Mouse (Mus musculus) heart, postnatal 25 days (tissue): Measurements from ENCODE around the gene Rps27l. TPM values are rescaled to one million over a fixed set of nuclear protein-coding genes. Genes with fewer than 3 reads are reported as not detected.

ENCODE experiments used
- DNase-seq: peaks from one replicate; pipeline ENCODE4 v3.0.0; 2022; ENCODE audit warnings: low spot score
- intact Hi-C: fragments of 180-260 bp; cut with DNase I; formaldehyde crosslinking; loops from one replicate; pipeline ENCODE4 v1.15.1; 2025
- total RNA-seq, 2 experiments: library from RNA; stranded (reverse); gene quantifications; 2 replicates each; pipeline ENCODE4 v1.2.3; 2021

Gene Rps27l
- total RNA-seq, 2 experiments from 2014 or later = 180 to 195 TPM

DNA sequence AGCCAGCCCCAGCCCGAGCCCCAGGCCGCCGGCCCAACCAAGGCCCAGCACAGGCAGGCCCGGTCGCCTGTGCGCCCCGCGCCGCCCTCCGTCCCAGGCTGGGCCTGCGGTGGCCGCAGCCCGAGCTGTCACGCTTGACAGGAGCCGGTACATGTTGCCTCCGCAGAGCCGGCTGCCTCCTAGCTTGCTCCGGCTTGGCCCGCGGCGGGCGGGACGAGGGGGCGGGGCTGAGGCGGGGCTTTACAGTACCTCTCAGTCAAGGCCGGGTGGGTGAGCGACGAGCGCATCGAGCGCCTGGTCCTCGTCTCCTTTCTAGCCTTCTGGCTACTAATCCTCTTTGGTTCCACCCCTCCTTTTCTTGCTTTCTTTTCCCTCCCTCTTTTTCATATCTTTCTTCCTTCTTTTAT, 29.4 kb downstream of the Rps27l start, which contains the start of gene Lactb:
Lactb (minus strand) TSS at position 246 of the 407 bp plus-strand sequence.
- intact Hi-C loops = loop anchor here (1.0 kb wide), 1 partner anchor 29 kb away; the partner anchor contains the start of gene Rps27l
- DNase-seq = peak; percentile 88

DNA sequence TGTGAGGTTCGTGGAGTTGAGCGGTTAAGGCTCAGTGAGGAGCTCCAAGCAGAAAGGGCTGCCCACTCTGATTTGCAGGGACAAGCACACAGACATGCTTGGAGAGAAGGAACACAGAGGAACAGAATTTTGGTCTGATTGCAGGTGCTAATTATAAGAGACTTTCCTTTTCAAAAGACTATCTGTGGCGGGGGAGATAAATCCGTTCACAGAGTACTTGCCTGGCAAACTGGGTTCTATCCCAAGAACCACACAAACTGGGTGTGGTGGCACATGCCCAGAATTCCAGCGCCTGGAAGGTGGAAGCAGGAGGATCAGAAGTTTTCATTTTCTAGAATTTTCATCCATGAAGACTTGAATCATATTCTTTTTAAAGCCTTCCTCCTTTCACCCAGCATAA, 31.2 kb downstream of the Rps27l start:
- intact Hi-C loops = no loop called here
- no peak for DNase-seq

DNA sequence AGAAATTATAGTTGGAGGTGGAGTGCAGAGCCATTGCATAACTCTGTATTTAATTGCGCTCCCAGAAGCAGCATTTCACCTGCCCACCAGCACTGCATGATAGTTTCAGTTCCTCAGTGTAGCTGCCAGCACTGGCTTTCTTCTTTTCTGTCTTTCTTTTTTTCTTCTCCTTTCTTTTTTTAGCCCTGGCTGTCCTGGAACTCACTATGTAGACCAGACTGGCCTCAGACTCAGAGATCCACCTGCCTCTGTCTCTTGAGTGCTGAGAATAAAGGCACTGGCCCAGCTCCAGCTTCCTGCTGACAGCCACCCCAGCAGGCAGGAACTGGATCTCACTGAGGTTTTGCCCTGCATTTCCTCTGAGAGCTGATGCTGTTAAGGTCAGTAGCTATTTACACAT, 32.1 kb downstream of the Rps27l start:
- no peak for DNase-seq

DNA sequence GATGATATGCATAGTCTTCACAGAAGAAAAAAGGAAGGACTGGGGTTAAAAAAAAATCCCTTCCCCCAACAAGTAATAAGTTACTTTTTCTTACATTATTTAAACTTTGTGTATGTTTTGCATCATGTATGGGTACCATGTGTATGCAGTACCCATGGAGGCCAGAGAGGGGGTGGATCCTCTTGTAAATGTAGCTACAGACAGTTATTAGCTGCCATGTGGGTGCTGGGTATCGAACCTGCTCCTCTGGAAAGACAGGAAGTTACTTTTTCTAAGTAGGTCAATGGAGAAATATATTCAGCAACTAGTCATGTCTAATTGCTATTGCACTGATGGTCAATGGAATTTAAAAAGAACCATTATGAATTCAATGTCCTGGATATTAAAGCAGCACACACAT, 32.6 kb downstream of the Rps27l start:
- DNase-seq = no peak
- intact Hi-C loops = no loop called here

More for the DNA sequence above, 32.1 kb downstream of the Rps27l start:
- intact Hi-C loops = no loop called here

DNA sequence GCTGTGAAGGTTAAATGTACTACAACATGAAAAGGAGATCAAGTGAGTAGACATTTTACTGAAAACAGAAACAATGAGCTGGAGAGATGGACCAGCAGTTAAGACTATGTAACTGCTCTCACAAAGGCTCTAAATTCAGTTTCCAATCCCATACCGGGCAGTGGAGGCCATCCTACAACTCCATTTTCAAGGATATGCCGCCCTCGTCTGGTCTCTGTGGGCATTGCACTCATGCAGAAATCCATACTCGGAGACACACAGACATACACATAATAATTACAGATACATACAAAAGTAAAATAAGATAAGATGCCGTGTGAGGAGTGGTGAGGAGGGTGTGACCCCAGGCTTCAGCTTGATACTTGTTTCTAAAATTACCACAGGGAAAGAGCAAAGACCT, 34.6 kb downstream of the Rps27l start:
- intact Hi-C loops = no loop called here
- no peak for DNase-seq

DNA sequence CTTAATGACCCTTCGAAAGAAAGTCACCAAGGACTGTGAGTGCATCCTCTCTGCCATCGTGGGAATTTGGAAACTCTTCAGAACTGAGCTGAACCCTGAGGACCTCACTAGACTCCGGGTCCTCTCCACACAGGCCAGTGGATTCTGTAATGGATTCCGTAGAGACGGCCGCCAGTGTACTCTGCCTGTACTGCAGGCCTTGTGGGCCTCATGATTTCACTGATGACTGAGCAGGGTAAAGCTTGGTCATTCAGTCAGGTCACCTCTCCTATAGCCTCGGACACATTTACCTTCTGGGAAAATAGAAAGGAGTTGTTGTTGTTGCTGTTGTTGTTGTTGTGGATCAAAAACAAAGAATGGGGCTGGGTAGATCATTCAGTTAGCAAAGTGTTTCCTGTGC, 36.2 kb downstream of the Rps27l start:
- no peak for DNase-seq

DNA sequence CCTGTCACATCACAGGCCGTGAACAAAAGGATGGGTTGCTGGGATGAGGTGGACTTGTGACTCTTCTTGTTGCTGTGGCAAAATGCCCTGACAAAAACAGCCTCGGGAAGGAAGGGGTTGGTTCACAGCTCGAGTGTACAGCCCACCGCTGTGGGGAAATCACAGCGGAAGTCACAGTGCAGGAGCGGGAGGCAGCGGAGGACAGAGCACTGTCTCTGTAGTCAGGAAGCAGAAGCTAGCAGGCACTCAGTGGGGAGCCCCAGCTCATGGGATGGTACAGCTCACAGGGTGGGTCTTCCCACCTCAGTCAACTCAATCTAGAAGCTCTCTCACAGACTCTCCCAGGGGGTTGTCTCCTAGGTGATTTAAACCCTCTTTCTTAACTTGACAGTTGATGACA, 39.5 kb downstream of the Rps27l start:
- intact Hi-C loops = no loop called here
- no peak for DNase-seq

More for the DNA sequence above, 36.2 kb downstream of the Rps27l start:
- intact Hi-C loops = no loop called here

DNA sequence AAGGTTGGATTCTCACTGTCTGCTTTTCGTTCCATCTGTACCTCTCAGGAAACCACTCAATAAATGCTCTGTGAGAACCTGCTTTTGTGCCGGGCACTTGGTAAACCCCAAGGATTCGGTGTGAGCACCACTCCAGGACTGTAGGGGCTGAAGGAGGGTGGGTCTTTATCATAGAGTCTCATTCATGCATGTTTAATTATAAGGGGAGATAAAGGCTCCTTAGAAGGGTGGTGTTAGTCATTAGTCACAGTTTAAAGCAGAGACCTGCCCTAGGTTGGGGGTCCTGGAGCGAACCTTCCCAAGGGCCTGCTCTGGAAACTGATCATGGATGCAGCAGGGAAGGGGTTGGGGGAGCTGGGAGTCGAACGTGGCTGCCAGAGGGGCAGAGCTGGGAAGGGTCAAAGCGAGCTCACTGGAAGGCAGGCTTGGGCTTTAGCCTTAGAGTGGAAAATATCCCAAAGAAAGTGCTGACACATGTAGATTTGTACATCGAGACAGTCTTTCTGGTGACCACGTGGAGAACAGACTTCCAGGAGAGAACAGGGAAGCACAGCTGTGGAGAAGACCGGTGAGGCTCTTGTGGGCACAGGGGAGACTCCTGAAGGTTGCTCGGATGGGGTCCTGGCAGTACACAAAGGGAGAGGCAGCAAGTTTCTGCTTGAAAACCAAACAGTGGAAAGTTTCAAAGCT, 42.5 kb downstream of the Rps27l start:
- intact Hi-C loops = no loop called here
- no peak for DNase-seq

DNA sequence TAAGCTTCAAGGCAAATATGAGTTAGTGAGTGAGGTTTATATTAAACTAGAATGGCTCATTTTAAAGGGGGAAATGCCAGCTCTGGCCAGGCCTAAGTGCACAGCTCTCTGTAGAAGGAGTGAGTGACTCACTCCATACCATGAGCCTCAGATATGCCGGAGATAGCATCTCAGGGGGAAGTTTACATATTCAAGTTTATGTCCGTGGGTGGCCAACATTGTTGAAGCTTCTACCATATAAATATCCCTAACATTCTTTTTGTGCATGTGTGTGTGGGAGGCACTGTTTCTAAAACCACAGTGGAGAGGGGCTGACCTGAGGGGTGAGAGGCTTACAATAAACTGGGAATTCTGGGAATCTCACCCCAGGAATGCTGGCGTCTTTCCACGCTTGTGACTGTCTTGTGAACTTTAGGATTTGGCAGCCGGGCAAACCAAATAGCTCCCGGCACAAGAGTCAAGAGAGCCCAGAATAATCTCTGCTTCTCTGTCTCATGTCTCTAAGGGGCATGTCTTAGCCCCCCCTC, 43.1 kb downstream of the Rps27l start:
- DNase-seq = no peak
- intact Hi-C loops = no loop called here

DNA sequence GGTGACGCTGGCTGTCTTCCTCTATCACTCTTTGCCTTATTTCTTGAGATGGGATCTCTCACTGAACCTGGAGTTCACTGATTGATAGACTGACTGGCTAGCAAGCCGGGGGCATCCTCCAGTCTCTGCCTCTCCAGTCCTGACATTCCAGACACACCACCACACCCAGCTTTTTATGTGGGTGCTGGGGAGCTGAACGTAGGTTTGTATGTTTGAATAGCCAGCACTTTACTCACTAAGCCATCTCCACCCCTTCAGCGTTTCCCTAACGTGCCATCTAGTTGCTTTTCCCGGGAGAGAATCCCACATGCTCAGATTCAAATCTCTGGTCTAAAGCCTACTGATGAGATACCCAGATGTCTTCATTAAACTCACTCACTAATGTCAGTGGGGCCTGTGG, 43.7 kb downstream of the Rps27l start:
- intact Hi-C loops = no loop called here
- no peak for DNase-seq

DNA sequence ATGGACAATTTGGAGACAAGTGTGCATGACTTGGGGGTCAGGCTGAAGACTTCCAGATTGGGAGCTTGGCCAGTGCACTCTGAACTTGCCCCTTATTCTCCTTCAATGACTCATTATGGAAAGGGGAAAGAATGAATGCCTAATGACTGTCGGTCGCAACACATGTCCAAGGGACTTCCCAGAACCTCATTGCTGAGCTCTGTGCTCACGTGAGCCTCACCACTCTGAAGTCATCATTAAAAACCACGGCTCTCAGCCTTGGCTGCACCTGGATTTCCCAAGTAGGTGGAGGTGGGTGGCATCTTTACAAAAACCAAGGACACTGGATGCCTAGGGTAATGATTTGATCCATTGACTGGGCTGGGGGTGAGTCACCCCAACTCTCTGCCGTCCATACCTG, 44.2 kb downstream of the Rps27l start:
- DNase-seq = no peak
- intact Hi-C loops = no loop called here

DNA sequence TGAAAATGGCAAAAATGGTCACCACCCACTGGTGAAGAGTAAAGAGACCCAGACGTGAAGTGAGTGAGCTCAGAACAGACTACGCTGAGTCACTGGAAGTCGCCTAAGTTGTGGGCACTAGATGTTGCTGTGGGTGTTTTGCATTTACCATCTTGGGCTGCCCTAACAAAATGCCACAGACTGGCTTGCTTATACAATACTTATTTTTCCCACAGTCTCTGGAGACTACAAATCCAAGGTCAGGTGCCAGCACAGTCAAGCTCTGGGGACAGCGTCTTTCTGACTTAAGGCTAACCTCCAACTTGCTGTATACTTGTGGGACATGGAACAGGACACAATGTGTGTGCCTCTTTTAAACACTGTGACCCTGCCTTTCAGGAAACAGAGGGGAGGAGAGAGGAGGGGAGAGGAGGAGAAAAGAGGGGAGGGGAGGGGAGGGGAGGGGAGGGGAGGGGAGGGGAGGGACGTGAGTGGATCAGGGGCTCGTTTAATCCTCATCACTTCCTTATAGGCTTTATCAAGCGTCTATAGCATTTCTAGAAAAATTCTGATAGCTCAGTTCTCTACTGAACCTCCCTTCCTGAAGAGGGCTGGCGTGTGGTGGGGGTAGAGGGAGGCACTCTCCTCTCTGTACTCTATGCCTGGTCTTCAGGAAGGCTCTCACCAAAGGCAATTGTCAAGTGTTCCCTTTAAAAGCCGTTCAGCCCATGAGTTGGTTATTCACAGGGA, 45.3 kb downstream of the Rps27l start:
- intact Hi-C loops = no loop called here
- no peak for DNase-seq

DNA sequence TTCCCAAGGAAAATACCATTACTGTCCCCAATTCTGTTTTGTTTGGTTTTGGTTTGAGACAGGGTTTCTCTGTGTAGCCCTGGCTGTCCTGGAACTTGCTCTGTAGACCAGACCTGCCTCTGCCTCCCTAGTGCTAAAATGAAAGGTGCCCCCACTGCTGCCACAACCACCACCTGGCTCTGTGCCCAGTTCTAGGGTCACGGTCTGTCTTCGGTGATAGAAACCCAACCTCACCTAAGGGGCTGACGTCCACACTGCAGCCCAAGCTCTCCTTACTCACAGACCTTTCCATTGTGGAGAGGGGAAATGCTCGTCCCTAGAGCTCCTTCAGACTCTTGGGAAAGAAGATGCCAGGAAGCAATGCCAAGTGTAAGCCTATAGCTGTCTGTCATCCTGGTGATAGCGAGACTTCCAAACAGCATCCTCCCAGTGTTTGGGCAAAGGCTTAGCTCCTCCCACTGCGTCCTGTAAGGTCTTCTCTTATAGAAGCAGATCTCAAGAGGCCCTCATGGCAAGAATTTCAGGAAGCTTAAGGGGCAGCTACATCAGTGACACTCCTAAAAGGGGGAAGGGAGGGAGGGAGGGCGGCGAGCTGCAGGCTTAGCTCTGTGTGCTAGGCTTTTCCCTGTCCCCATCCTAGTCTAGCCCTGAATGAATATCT, 46.0 kb downstream of the Rps27l start:
- no peak for DNase-seq
- intact Hi-C loops = no loop called here

Other genes starting within 250 kb of the Rps27l start
- not detected for gene Car12, start 232.4 kb upstream of the Rps27l start, total RNA-seq
- gene Aph1b, start 150.6 kb upstream of the Rps27l start, total RNA-seq = 1 to 10 TPM; 5.6 to 6.4 TPM
- under 1 TPM in 1 of 2 experiments, not detected in 1; 0.11 TPM for gene Gm10647, start 149.0 kb upstream of the Rps27l start, total RNA-seq
- gene Aph1c, start 111.4 kb upstream of the Rps27l start, total RNA-seq = 1 to 10 TPM in 1 of 2 experiments, under 1 TPM in 1; 0.89 to 2.0 TPM
- gene Rab8b, start 26.4 kb upstream of the Rps27l start, total RNA-seq = 1 to 10 TPM; 8.9 to 9.9 TPM
- 10 to 100 TPM; 21.2 to 22.5 TPM for gene Lactb, start 29.4 kb downstream of the Rps27l start, total RNA-seq
- gene Tpm1, start 103.3 kb downstream of the Rps27l start, total RNA-seq = over 10,000 TPM; 12,975 to 13,062 TPM